Mouse (Mus musculus): ENCODE measurements around the gene Tex47.

GRCm38 (mm10) chr5:7345011-7345389, 41.1 kb downstream of the Tex47 start:
- TF ChIP-seq CTCF (IDR thresholded peaks at IDR 0.05; ENCODE audit: insufficient read depth, low read length) (no peak), POLR2A (IDR thresholded peaks at IDR 0.05; ENCODE audit: borderline replicate concordance, extremely low read depth, low read depth, low read length) (no peak)

All from lung, adult 2 months (tissue).